Comparison of ENCODE assay signal across 15 mouse cellular contexts in the genomic region with DNA sequence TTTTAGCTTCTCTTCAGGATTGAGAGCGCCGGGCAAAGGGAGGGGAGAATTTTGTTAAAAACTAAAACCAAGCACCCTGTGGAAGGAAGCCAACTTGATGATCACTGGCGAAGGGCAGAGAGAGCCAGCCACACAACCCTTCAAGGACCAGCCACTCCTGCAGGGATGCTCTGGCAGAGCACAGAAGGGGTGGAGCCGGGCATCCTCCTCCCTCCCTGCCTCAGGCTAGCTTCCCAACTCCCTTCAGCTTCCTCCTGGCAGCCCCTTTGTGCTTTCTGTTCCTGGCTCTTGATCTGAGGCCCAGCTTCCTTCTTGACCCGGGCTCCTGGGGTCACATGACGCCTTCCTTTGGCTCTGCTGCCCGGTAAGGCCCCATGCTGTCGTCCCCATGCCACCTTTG.
DNase-seq lines count a peak whose midpoint lies in the region; ATAC-seq lines count a peak whose summit lies in the region.
"Had no signal": no experiment of that assay in that cellular context is flagged by ENCODE, and none has a peak within 500 bp of the region (broad histone marks: within the 10 kb centered on the region; RNA-seq: fewer than 3 reads in every experiment).

No protein-coding gene starts in this region.

- H3K9ac ChIP-seq in hindbrain, embryonic 15.5 days = no peak overlapping the region
- H3K9ac ChIP-seq in hindbrain, embryonic 12.5 days = no peak overlapping the region
- no peak overlapping the region for H3K9ac ChIP-seq in forebrain, embryonic 16.5 days (replicated peaks; ENCODE audit: low read depth, low read length)
- H3K9ac ChIP-seq: heart, embryonic 13.5 days; liver, embryonic 12.5 days had no signal

- no peaks in the 10 kb centered on the region for H3K27me3 ChIP-seq in hindbrain, embryonic 15.5 days
- no peaks in the 10 kb centered on the region for H3K27me3 ChIP-seq in hindbrain, embryonic 12.5 days
- no peaks in the 10 kb centered on the region for H3K27me3 ChIP-seq in forebrain, embryonic 16.5 days (replicated peaks; ENCODE audit: control insufficient read depth, insufficient read depth, low read length)
- H3K27me3 ChIP-seq: heart, embryonic 13.5 days; liver, embryonic 12.5 days had no signal

- H3K4me1 ChIP-seq in hindbrain, embryonic 15.5 days (replicated peaks) = no peaks in the 10 kb centered on the region
- peaks cover 5% of the 10 kb centered on the region for H3K4me1 ChIP-seq in hindbrain, embryonic 12.5 days
- no peaks in the 10 kb centered on the region for H3K4me1 ChIP-seq in forebrain, embryonic 16.5 days (replicated peaks; ENCODE audit: control insufficient read depth, insufficient read depth, low read length)
- H3K4me1 ChIP-seq: liver, embryonic 12.5 days had no signal

- 11% methylated on average over 8 of the region's 8 CpGs for WGBS in hindbrain, embryonic 15.5 days
- WGBS in hindbrain, embryonic 12.5 days = 15% methylated on average over 7 of the region's 8 CpGs
- 1% methylated on average over 8 of the region's 8 CpGs for WGBS in forebrain, embryonic 16.5 days

- no peaks in the 10 kb centered on the region for H3K36me3 ChIP-seq in hindbrain, embryonic 15.5 days
- H3K36me3 ChIP-seq in hindbrain, embryonic 12.5 days = no peaks in the 10 kb centered on the region
- no peaks in the 10 kb centered on the region for H3K36me3 ChIP-seq in forebrain, embryonic 16.5 days (ENCODE audit: control insufficient read depth, insufficient read depth)
- H3K36me3 ChIP-seq: heart, embryonic 13.5 days; liver, embryonic 12.5 days had no signal

- no peak overlapping the region for H3K27ac ChIP-seq in hindbrain, embryonic 15.5 days (replicated peaks)
- H3K27ac ChIP-seq in hindbrain, embryonic 12.5 days = no peak overlapping the region
- H3K27ac ChIP-seq in forebrain, embryonic 16.5 days (ENCODE audit: low read length) = no peak overlapping the region
- H3K27ac ChIP-seq: heart, embryonic 13.5 days; liver, embryonic 12.5 days; stomach, postnatal 0 days had no signal

- H3K9me3 ChIP-seq in hindbrain, embryonic 15.5 days = no peaks in the 10 kb centered on the region
- H3K9me3 ChIP-seq in hindbrain, embryonic 12.5 days (replicated peaks) = no peaks in the 10 kb centered on the region
- H3K9me3 ChIP-seq in forebrain, embryonic 16.5 days (ENCODE audit: control insufficient read depth, low read length) = no peaks in the 10 kb centered on the region
- H3K9me3 ChIP-seq: heart, embryonic 13.5 days; liver, embryonic 12.5 days had no signal

- no peak overlapping the region for H3K4me2 ChIP-seq in hindbrain, embryonic 15.5 days
- no peak overlapping the region for H3K4me2 ChIP-seq in hindbrain, embryonic 12.5 days (replicated peaks)
- no peak overlapping the region for H3K4me2 ChIP-seq in forebrain, embryonic 16.5 days (ENCODE audit: low read length)
- H3K4me2 ChIP-seq: heart, embryonic 13.5 days; liver, embryonic 12.5 days had no signal

- 0 out of 2 replicates have a peak, but pooled peaks have one; percentile 48 for ATAC-seq in hindbrain, embryonic 15.5 days (ENCODE audit: low FRiP score, low read depth)
- ATAC-seq in hindbrain, embryonic 12.5 days (ENCODE audit: low FRiP score) = no peak
- ATAC-seq in forebrain, embryonic 16.5 days = peak; percentile 47; the same call in 1 of the 2 replicates
- ATAC-seq: liver, embryonic 12.5 days had no signal

- H3K4me3 ChIP-seq in hindbrain, embryonic 15.5 days = no peak overlapping the region
- no peak overlapping the region for H3K4me3 ChIP-seq in hindbrain, embryonic 12.5 days
- H3K4me3 ChIP-seq in forebrain, embryonic 16.5 days (replicated peaks; ENCODE audit: low read length) = no peak overlapping the region
- H3K4me3 ChIP-seq: heart, embryonic 13.5 days; liver, embryonic 12.5 days had no signal

- DNase-seq in ES-CJ7 (ENCODE audit: low read depth, low spot score) = peak; percentile 64
- DNase-seq in embryo, embryonic 11 days = peak; percentile 35
- DNase-seq in B cell, adult 2 months = no peak
- DNase-seq in retina, postnatal 1 day = no peak
- DNase-seq in right cerebral cortex, postnatal 36 days (ENCODE audit: low spot score in 2 of 2) = no peak
- DNase-seq: adrenal gland, postnatal 14 days; kidney, adult 2 months; kidney, postnatal 25 days; thymus, postnatal 36 days had no signal

Comparison
In these comparisons a context has a peak if more than half of its experiments do, and no peak if none do; other contexts are left out.
1. DNase-seq: peak in ES-CJ7 (single experiment) and embryo, embryonic 11 days (single experiment); none in B cell, adult 2 months (0 of 2), retina, postnatal 1 day (single experiment) and right cerebral cortex, postnatal 36 days (0 of 2).